9 mouse cellular contexts compared by ENCODE assay signal in genomic region chr1:189026885-189027284, GRCm38 (mm10). TPM values are rescaled to one million over a fixed set of nuclear protein-coding genes. Genes with fewer than 3 reads are reported as not detected.
DNase-seq lines count a peak whose midpoint lies in the region; ATAC-seq and TF ChIP-seq lines count a peak whose summit lies in the region.
"Had no signal": no experiment of that assay in that cellular context is flagged by ENCODE, and none has a peak within 500 bp of the region (broad histone marks: within the 10 kb centered on the region; RNA-seq: fewer than 3 reads in every experiment).

No protein-coding gene starts in this region.

- no peaks in the 10 kb centered on the region for H3K36me3 ChIP-seq in hindbrain, postnatal 0 days (ENCODE audit: insufficient read depth, low read length)
- H3K36me3 ChIP-seq: neural tube, embryonic 12.5 days had no signal

- H3K27ac ChIP-seq in cerebellum, adult 2 months (ENCODE audit: insufficient read depth, low read length) = no peak overlapping the region
- 0 out of 2 replicates have a peak overlapping the region, but pooled peaks have one; percentile 20 for H3K27ac ChIP-seq in layer of hippocampus, adult 2 months
- H3K27ac ChIP-seq in hindbrain, postnatal 0 days = no peak overlapping the region
- H3K27ac ChIP-seq: neural tube, embryonic 12.5 days had no signal

- H3K9ac ChIP-seq in hindbrain, postnatal 0 days (replicated peaks; ENCODE audit: low read length) = no peak overlapping the region
- H3K9ac ChIP-seq: neural tube, embryonic 12.5 days had no signal

- WGBS in cerebellum, adult 2 months = 44% methylated on average over 8 of the region's 8 CpGs
- WGBS in hindbrain, postnatal 0 days = 59% methylated on average over 8 of the region's 8 CpGs

- H3K4me2 ChIP-seq in hindbrain, postnatal 0 days (ENCODE audit: low read depth, low read length) = no peak overlapping the region
- H3K4me2 ChIP-seq: neural tube, embryonic 12.5 days had no signal

- ATAC-seq in hindbrain, postnatal 0 days = peak; percentile 67; the same call in 1 of the 2 replicates

- TF ChIP-seq CTCF in cerebellum, adult 2 months (IDR thresholded peaks at IDR 0.05; ENCODE audit: borderline replicate concordance, insufficient read depth, low read depth, low read length) = peak; percentile 54
- TF ChIP-seq CTCF in layer of hippocampus, adult 2 months (conservative IDR thresholded peaks at IDR 0.05) = peak; percentile 81
- TF ChIP-seq CTCF in hindbrain, postnatal 0 days (IDR thresholded peaks at IDR 0.05; ENCODE audit: low read depth) = peak; percentile 70

- H3K4me1 ChIP-seq in cerebellum, adult 2 months (ENCODE audit: control insufficient read depth, insufficient read depth, low read length) = no peaks in the 10 kb centered on the region
- H3K4me1 ChIP-seq in hindbrain, postnatal 0 days (ENCODE audit: insufficient read depth, low read length) = no peaks in the 10 kb centered on the region
- H3K4me1 ChIP-seq: neural tube, embryonic 12.5 days had no signal

- no peak for TF ChIP-seq POLR2A in cerebellum, adult 2 months (IDR thresholded peaks at IDR 0.05; ENCODE audit: borderline replicate concordance, insufficient read depth, low read length)

- DNase-seq in cerebellum, adult 2 months = peak in 1 of 2 experiments; percentile 35
- no peak for DNase-seq in cerebellum, adult 8-10 months
- peak in 1 of 2 experiments; percentile 46 for DNase-seq in layer of hippocampus, adult 2 months (ENCODE audit: low spot score in 2 of 2)
- no peak for DNase-seq in layer of hippocampus, adult 8-10 months (ENCODE audit: low spot score in 2 of 2)
- DNase-seq in ES-CJ7 (ENCODE audit: low read depth, low spot score) = peak; percentile 66
- peak; percentile 84 for DNase-seq in hindbrain, postnatal 0 days (ENCODE audit: low spot score)
- peak; percentile 62 for DNase-seq in right cerebral cortex, postnatal 4 days
- DNase-seq in heart, adult 11 months = no peak

- no peaks in the 10 kb centered on the region for H3K9me3 ChIP-seq in hindbrain, postnatal 0 days (ENCODE audit: low read length)
- H3K9me3 ChIP-seq: neural tube, embryonic 12.5 days had no signal

- H3K4me3 ChIP-seq in cerebellum, adult 2 months (replicated peaks; ENCODE audit: insufficient read depth, low read depth, low read length) = no peak overlapping the region
- no peak overlapping the region; the same call in 1 of the 2 replicates for H3K4me3 ChIP-seq in layer of hippocampus, adult 2 months
- no peak overlapping the region for H3K4me3 ChIP-seq in hindbrain, postnatal 0 days (ENCODE audit: low read length)
- H3K4me3 ChIP-seq: neural tube, embryonic 12.5 days had no signal

- no peaks in the 10 kb centered on the region for H3K27me3 ChIP-seq in cerebellum, adult 2 months (ENCODE audit: control insufficient read depth, insufficient read depth, low read length)
- H3K27me3 ChIP-seq in hindbrain, postnatal 0 days (ENCODE audit: insufficient read depth, low read length) = no peaks in the 10 kb centered on the region
- H3K27me3 ChIP-seq: neural tube, embryonic 12.5 days had no signal

RNA-seq across cellular contexts. Expression of gene Kctd3, which starts 19.2 kb away (rescaled TPM):
- polyA plus RNA-seq in cerebellum, adult 2 months (2012; rRNA removed) = 96.6 and 99.9 TPM in 2 replicates
- total RNA-seq in layer of hippocampus, adult 2 months (2021) = 10 to 100 TPM; 83.9 to 84.8 TPM
- total RNA-seq in layer of hippocampus, adult 8-10 months (2022) = 10 to 100 TPM; 71.9 to 99.6 (median 91.4) TPM
- total RNA-seq in hindbrain, postnatal 0 days (2014; rRNA removed) = 65.0 and 73.8 TPM in 2 replicates
- 40.7 and 45.4 TPM in 2 replicates for polyA plus RNA-seq in hindbrain, postnatal 0 days (2015; fragmentation: Nextera tagmentation; extraction: Ambion mirVana)

Comparison
In these comparisons a context has a peak if more than half of its experiments do, and no peak if none do; other contexts are left out.
1. DNase-seq: peak in ES-CJ7 (single experiment), hindbrain, postnatal 0 days (single experiment) and right cerebral cortex, postnatal 4 days (single experiment); none in cerebellum, adult 8-10 months (single experiment), layer of hippocampus, adult 8-10 months (0 of 2) and heart, adult 11 months (single experiment).
2. Peak in every context shown above with its lines, with median percentiles within 50 percentile points of each other: CTCF ChIP-seq.